Mouse (Mus musculus) adrenal gland (tissue): ENCODE results near the gene Spin2c.

ENCODE experiments used
- intact Hi-C: fragments of 180-260 bp; cut with DNase I; formaldehyde crosslinking; loops from one replicate; pipeline ENCODE4 v1.15.1; 2025
- long read RNA-seq, 2 experiments: library from polyadenylated mRNA; unstranded; transcript quantifications; one replicate each; pipeline ENCODE4 v2.0.0; 2020; ENCODE audit warnings: borderline replicate concordance in 1 of 2; ENCODE audit not compliant: insufficient replicate concordance in 1 of 2

Spin2c gene
- long read RNA-seq, experiment 1, partial matches to known transcripts = 0 of 1 reads
- long read RNA-seq, experiment 1, other reads (novel, unspliced or antisense) = 0 of 1 reads
- long read RNA-seq, experiment 2 = 0 reads

GRCm38 (mm10) chrX:153831951-153832561 is at the start of gene Spin2c:
TSS of gene Spin2c (plus strand) at chrX:153832225.
- intact Hi-C loops = no loop called here

- intact Hi-C loops = no loop called here
Measured at GRCm38 (mm10) chrX:153832606-153833005, 581 bp downstream of the Spin2c start.
